Mouse (Mus musculus) lung, embryonic 14.5 days (tissue): ENCODE measurements around the gene Phf19. TPM values are rescaled to one million over a fixed set of nuclear protein-coding genes. Genes with fewer than 3 reads are reported as not detected.

ENCODE experiments used
- ATAC-seq: fragments of 200-750 bp; cut with Nextera tagmentation; 2 replicates; pipeline ENCODE4 v1.8.0; 2017; ENCODE audit warnings: mild to moderate bottlenecking, moderate TSS enrichment, moderate library complexity; ENCODE audit not compliant: insufficient read depth
- DNase-seq: peaks from one replicate; pipeline ENCODE4 v3.0.0-alpha.2; 2015
- H3K27ac ChIP-seq: fragments of 300-500 bp; sonication (generic); 2 replicates; pipeline ENCODE4 v1.5.1; 2014; ENCODE audit warnings: low read depth, mild to moderate bottlenecking, moderate library complexity
- H3K27me3 ChIP-seq: fragments of 300-500 bp; sonication (generic); 2 replicates; pipeline ENCODE4 v1.6.1; 2014; ENCODE audit warnings: low read length, control low read depth; ENCODE audit not compliant: insufficient read depth
- H3K36me3 ChIP-seq: fragments of 300-500 bp; sonication (generic); 2 replicates; pipeline ENCODE4 v1.6.1; 2014; ENCODE audit warnings: control low read depth; ENCODE audit not compliant: insufficient read depth
- H3K4me1 ChIP-seq: fragments of 300-500 bp; sonication (generic); 2 replicates; pipeline ENCODE4 v1.6.1; 2014; ENCODE audit warnings: antibody characterized with exemption, control low read depth; ENCODE audit not compliant: insufficient read depth
- H3K4me2 ChIP-seq: fragments of 300-500 bp; sonication (generic); 2 replicates; pipeline ENCODE4 v1.6.1; 2014; ENCODE audit warnings: mild to moderate bottlenecking
- H3K4me3 ChIP-seq: fragments of 300-500 bp; sonication (generic); 2 replicates; pipeline ENCODE4 v1.5.1; 2014; ENCODE audit warnings: low read depth, low read length
- H3K9ac ChIP-seq: fragments of 300-500 bp; sonication (generic); 2 replicates; pipeline ENCODE4 v1.6.1; 2014
- H3K9me3 ChIP-seq: fragments of 300-500 bp; sonication (generic); 2 replicates; pipeline ENCODE4 v1.6.1; 2016; ENCODE audit warnings: low read depth, low read length, control low read depth
- CTCF ChIP-seq: IDR thresholded peaks from 2 replicates; pipeline ENCODE4 v1.5.1; 2016; ENCODE audit warnings: antibody characterized with exemption, low read depth
- whole genome bisulfite sequencing: fragments of 180-500 bp; shearing (Covaris S2); extraction: QIAGEN DNeasy Blood & Tissue Kit; methylation state at CpG from one replicate; pipeline ENCODE4 v1.1.7; 2014; 5-methylcytosine and 5-hydroxymethylcytosine counted together
- polyA plus RNA-seq: library from polyadenylated mRNA; unstranded; fragments of >200 nt; fragmentation: Nextera tagmentation; extraction: Ambion mirVana; gene quantifications from 2 replicates; pipeline ENCODE4 v1.2.1, GENCODE M21; 2014

The Phf19 gene
- polyA plus RNA-seq, 1 experiment from 2014 or later: 3.3 TPM

GRCm38 (mm10) chr2:34904849-34905542, 8.8 kb downstream of the Phf19 start:
- WGBS: under 1% methylated on average over 34 of the region's 34 CpGs
- peaks cover 6% of the 10 kb centered on the region; the same call in 1 of the 2 replicates for H3K4me1 ChIP-seq
- no peak for TF ChIP-seq CTCF
- peak overlapping the region; percentile 65 for H3K4me2 ChIP-seq
- no peak overlapping the region for H3K27ac ChIP-seq
- ATAC-seq (peak; percentile 96), DNase-seq (peak; percentile 99)
- H3K4me3 ChIP-seq: peak overlapping the region; percentile 30
- no peaks in the 10 kb centered on the region for H3K9me3 ChIP-seq
- H3K36me3 ChIP-seq: no peaks in the 10 kb centered on the region
- no peaks in the 10 kb centered on the region for H3K27me3 ChIP-seq
- H3K9ac ChIP-seq: no peak overlapping the region

- WGBS: 63% methylated on average over 4 of the region's 4 CpGs
- Histone ChIP-seq H3K4me1 (peaks cover 6% of the 10 kb centered on the region; the same call in 1 of the 2 replicates), H3K9ac (no peak overlapping the region), H3K4me2 (peak overlapping the region; percentile 65; the same call in 1 of the 2 replicates), H3K27ac (peak overlapping the region; percentile 45; the same call in 1 of the 2 replicates), H3K9me3 (no peaks in the 10 kb centered on the region), H3K27me3 (no peaks in the 10 kb centered on the region), H3K36me3 (no peaks in the 10 kb centered on the region), H3K4me3 (no peak overlapping the region)
- no peak for ATAC-seq
- DNase-seq: peak; percentile 7
- TF ChIP-seq CTCF: no peak; the same call in 1 of the 2 replicates
Observed at GRCm38 (mm10) chr2:34903652-34904405, 10.0 kb downstream of the Phf19 start.

- TF ChIP-seq CTCF: no peak
- Histone ChIP-seq H3K27me3 (no peaks in the 10 kb centered on the region), H3K9me3 (no peaks in the 10 kb centered on the region), H3K4me2 (no peak overlapping the region), H3K27ac (no peak overlapping the region), H3K9ac (no peak overlapping the region), H3K4me3 (no peak overlapping the region), H3K4me1 (peaks cover 6% of the 10 kb centered on the region; the same call in 1 of the 2 replicates), H3K36me3 (no peaks in the 10 kb centered on the region)
- no peak for DNase-seq
- ATAC-seq: no peak
- WGBS: 82% methylated on average over 7 of the region's 7 CpGs
Observed at GRCm38 (mm10) chr2:34903191-34903590, 10.6 kb downstream of the Phf19 start.

- DNase-seq (peak; percentile 29), ATAC-seq (no peak)
- Histone ChIP-seq H3K9me3 (no peaks in the 10 kb centered on the region), H3K4me2 (no peak overlapping the region), H3K27ac (no peak overlapping the region), H3K27me3 (no peaks in the 10 kb centered on the region), H3K4me1 (peaks cover 6% of the 10 kb centered on the region; the same call in 1 of the 2 replicates), H3K36me3 (no peaks in the 10 kb centered on the region), H3K9ac (no peak overlapping the region), H3K4me3 (no peak overlapping the region)
- TF ChIP-seq CTCF: no peak
- 79% methylated on average over 6 of the region's 6 CpGs for WGBS
Observed at GRCm38 (mm10) chr2:34902731-34903130, 11.1 kb downstream of the Phf19 start.

GRCm38 (mm10) chr2:34901726-34902125, 12.1 kb downstream of the Phf19 start:
- 64% methylated on average over 4 of the region's 4 CpGs for WGBS

GRCm38 (mm10) chr2:34900412-34900811, 13.4 kb downstream of the Phf19 start:
- H3K27me3 ChIP-seq: no peaks in the 10 kb centered on the region
- no peak overlapping the region for H3K4me2 ChIP-seq
- peaks cover 6% of the 10 kb centered on the region; the same call in 1 of the 2 replicates for H3K4me1 ChIP-seq
- no peak overlapping the region for H3K4me3 ChIP-seq
- no peak for TF ChIP-seq CTCF
- DNase-seq (no peak), ATAC-seq (no peak)
- H3K27ac ChIP-seq: no peak overlapping the region
- 93% methylated on average over 1 of the region's 1 CpGs for WGBS
- no peak overlapping the region for H3K9ac ChIP-seq
- no peaks in the 10 kb centered on the region for H3K9me3 ChIP-seq
- H3K36me3 ChIP-seq: 0 out of 2 replicates have a peak, but pooled peaks cover 2% of the 10 kb centered on the region

More at GRCm38 (mm10) chr2:34901726-34902125, 12.1 kb downstream of the Phf19 start:
- no peaks in the 10 kb centered on the region for H3K27me3 ChIP-seq
- ATAC-seq (no peak), DNase-seq (no peak)
- no peak overlapping the region for H3K4me3 ChIP-seq
- no peak overlapping the region for H3K9ac ChIP-seq
- no peak overlapping the region for H3K27ac ChIP-seq
- H3K4me1 ChIP-seq: peaks cover 6% of the 10 kb centered on the region; the same call in 1 of the 2 replicates
- H3K4me2 ChIP-seq: no peak overlapping the region
- no peak for TF ChIP-seq CTCF
- H3K9me3 ChIP-seq: no peaks in the 10 kb centered on the region
- H3K36me3 ChIP-seq: no peaks in the 10 kb centered on the region

- whole genome bisulfite sequencing: 74% methylated on average over 11 of the region's 11 CpGs
- Histone ChIP-seq H3K27ac (no peak overlapping the region), H3K4me1 (peaks cover 6% of the 10 kb centered on the region; the same call in 1 of the 2 replicates), H3K9ac (no peak overlapping the region), H3K27me3 (no peaks in the 10 kb centered on the region), H3K4me3 (no peak overlapping the region), H3K9me3 (no peaks in the 10 kb centered on the region), H3K4me2 (no peak overlapping the region), H3K36me3 (0 out of 2 replicates have a peak, but pooled peaks cover 2% of the 10 kb centered on the region)
- no peak for TF ChIP-seq CTCF
- no peak for ATAC-seq
- no peak for DNase-seq
Observed at GRCm38 (mm10) chr2:34899682-34900081, 14.1 kb downstream of the Phf19 start.
